Mouse (Mus musculus) forebrain, postnatal 0 days (tissue): ENCODE measurements around the gene Ccdc69. TPM values are rescaled to one million over a fixed set of nuclear protein-coding genes. Genes with fewer than 3 reads are reported as not detected.

Source experiments
- ATAC-seq: fragments of 200-750 bp; cut with Nextera tagmentation; 2 replicates; pipeline ENCODE4 v1.8.0; 2017; ENCODE audit warnings: mild to moderate bottlenecking, moderate library complexity
- DNase-seq: peaks from one replicate; pipeline ENCODE4 v3.0.0-alpha.2; 2015
- H3K27ac ChIP-seq: fragments of 300-500 bp; sonication (generic); 2 replicates; pipeline ENCODE4 v1.5.1; 2014; ENCODE audit warnings: low read depth, mild to moderate bottlenecking, antibody characterized with exemption, low read length, moderate library complexity, mixed read lengths
- H3K27me3 ChIP-seq: fragments of 300-500 bp; sonication (generic); 2 replicates; pipeline ENCODE4 v1.6.1; 2014; ENCODE audit warnings: mild to moderate bottlenecking, low read length, mixed read lengths; ENCODE audit not compliant: insufficient read depth
- H3K36me3 ChIP-seq: fragments of 300-500 bp; sonication (generic); 2 replicates; pipeline ENCODE4 v1.6.1; 2014; ENCODE audit warnings: mild to moderate bottlenecking, moderate library complexity; ENCODE audit not compliant: insufficient read depth
- H3K4me1 ChIP-seq: fragments of 300-500 bp; sonication (generic); 2 replicates; pipeline ENCODE4 v1.6.1; 2014; ENCODE audit warnings: antibody characterized with exemption; ENCODE audit not compliant: insufficient read depth
- H3K4me2 ChIP-seq: fragments of 300-500 bp; sonication (generic); 2 replicates; pipeline ENCODE4 v1.6.1; 2014; ENCODE audit warnings: low read depth, mild to moderate bottlenecking, moderate library complexity
- H3K4me3 ChIP-seq: fragments of 300-500 bp; sonication (generic); 2 replicates; pipeline ENCODE4 v1.5.1; 2014; ENCODE audit warnings: low read depth, low read length, mixed read lengths
- H3K9ac ChIP-seq: fragments of 300-500 bp; sonication (generic); 2 replicates; pipeline ENCODE4 v1.6.1; 2014; ENCODE audit warnings: mild to moderate bottlenecking
- H3K9me3 ChIP-seq: fragments of 300-500 bp; sonication (generic); 2 replicates; pipeline ENCODE4 v1.6.1; 2016; ENCODE audit warnings: low read length
- CTCF ChIP-seq: sonication (generic); IDR thresholded peaks from 2 replicates; pipeline ENCODE4 v1.5.1; 2016; ENCODE audit warnings: antibody characterized with exemption, control low read depth, low read depth
- WGBS: fragments of 180-500 bp; shearing (Covaris S2); extraction: QIAGEN DNeasy Blood & Tissue Kit; methylation state at CpG from one replicate; pipeline ENCODE4 v1.1.7; 2014; 5-methylcytosine and 5-hydroxymethylcytosine counted together
- polyA plus RNA-seq: library from polyadenylated mRNA; unstranded; fragments of >200 nt; fragmentation: Nextera tagmentation; extraction: Ambion mirVana; gene quantifications from 2 replicates; pipeline ENCODE4 v1.2.1, GENCODE M21; 2015
- total RNA-seq: library from RNA; depleted of rRNA; stranded (reverse); fragments of >200 nt; gene quantifications from 2 replicates; pipeline ENCODE4 v1.2.3, GENCODE M21; 2014; rRNA removed

Ccdc69 gene
- total and polyA plus RNA-seq, 2 experiments from 2014 or later, result 0.18 to 0.48 TPM

DNA sequence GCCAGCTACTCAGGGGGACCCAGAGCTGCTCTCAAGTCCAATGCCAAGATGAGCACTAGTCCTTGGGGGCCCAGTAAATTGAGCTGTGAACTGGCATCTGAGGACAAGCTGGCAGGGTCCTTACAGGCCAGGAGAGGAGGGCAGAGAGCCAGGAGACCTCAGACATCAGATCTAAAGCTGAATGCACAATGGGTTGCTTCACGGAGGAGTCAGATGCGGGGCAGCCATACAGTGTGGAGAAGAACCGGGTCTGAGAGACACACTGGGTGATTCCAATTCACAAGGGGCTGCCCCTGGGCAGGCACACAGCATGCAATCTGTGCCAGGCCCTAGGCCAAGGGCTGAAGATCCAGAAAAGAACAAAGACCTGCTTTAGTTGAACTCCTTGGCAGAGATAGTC, 62.7 kb downstream of the Ccdc69 start:
- no peaks in the 10 kb centered on the region for H3K27me3 ChIP-seq
- H3K4me2 ChIP-seq, result no peak overlapping the region
- peak overlapping the region; percentile 67; the same call in 1 of the 2 replicates for H3K27ac ChIP-seq
- H3K9me3 ChIP-seq, result no peaks in the 10 kb centered on the region
- WGBS, result 29% methylated on average over 3 of the region's 3 CpGs
- TF ChIP-seq CTCF, result no peak
- DNase-seq, result peak; percentile 36
- peaks cover 30% of the 10 kb centered on the region for H3K36me3 ChIP-seq
- H3K9ac ChIP-seq, result no peak overlapping the region
- H3K4me1 ChIP-seq, result no peaks in the 10 kb centered on the region
- peak; percentile 59 for ATAC-seq
- no peak overlapping the region for H3K4me3 ChIP-seq

DNA sequence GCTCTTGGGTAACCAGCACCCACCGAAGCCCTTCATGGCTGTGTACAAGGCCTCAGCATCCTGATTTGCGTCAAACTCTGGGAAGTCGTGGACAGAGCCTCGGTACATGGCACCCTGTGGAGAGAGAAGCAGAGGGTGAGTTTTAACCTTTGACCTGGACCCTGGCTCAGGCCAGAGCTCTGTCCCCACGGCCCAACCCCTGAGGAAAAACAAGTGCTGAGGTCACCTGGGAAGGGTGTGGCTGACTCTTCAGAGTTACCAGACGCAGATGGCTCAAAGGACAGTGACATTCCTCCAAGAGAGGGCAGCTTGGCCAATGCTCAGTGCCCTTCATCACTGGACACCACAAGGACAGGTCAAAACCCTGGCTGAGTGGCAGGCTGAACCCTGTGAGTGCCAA, 64.1 kb downstream of the Ccdc69 start:
- no peak for ATAC-seq

DNA sequence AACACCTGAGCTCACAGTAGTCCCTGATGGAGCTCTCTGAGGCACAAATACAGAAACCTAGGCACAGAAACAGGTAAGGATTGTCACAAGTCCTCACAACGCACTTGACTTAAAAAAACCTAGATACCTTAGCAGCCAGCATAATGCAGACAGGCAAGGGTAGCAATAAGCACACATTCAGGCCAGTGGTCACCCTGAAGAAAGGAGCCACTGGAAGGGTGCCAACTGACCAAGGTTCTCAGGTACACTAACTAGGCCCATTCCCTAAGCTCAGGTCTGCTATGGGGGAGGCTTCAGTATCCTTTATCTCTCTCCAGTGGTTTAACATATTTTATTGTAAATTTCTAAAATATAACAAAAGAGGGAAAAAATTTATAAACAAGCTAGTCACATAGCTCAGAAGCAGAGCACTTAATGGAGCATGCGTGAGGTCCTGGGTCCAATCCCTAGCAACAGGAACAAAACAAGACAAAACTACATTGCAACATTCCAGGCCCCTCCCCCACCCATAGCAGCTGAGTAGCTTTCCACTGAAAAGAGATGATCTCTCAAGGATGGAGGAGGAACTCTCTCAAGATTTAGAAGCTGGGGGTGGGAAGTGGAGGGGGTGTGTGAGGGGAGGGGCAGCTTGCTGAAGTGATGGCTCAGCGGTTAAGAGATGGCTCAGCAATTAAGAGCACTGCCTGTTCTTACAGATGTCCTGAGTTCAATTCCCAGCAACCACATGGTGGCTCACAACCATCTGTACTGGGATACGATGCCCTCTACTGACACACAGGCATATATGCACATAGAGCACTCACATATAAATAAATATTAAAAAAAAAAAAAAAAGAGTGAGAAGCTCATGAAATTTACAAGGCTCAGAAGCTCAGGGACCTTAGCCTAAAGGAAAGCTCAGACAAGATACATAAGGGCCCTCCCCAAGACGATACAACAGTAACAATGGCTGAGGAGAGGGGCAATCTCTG, 65.1 kb downstream of the Ccdc69 start:
- H3K4me1 ChIP-seq, result no peaks in the 10 kb centered on the region
- no peak overlapping the region for H3K4me3 ChIP-seq
- no peak overlapping the region for H3K9ac ChIP-seq
- H3K4me2 ChIP-seq, result no peak overlapping the region
- 72% methylated on average over 5 of the region's 5 CpGs for WGBS
- no peak overlapping the region for H3K27ac ChIP-seq
- H3K27me3 ChIP-seq, result no peaks in the 10 kb centered on the region
- ATAC-seq (no peak), DNase-seq (no peak)
- peak; percentile 20; the same call in 1 of the 2 replicates for TF ChIP-seq CTCF
- peaks cover 36% of the 10 kb centered on the region for H3K36me3 ChIP-seq
- H3K9me3 ChIP-seq, result no peaks in the 10 kb centered on the region

More for the DNA sequence above, 64.1 kb downstream of the Ccdc69 start:
- WGBS, result 82% methylated on average over 6 of the region's 6 CpGs
- no peak for TF ChIP-seq CTCF
- Histone ChIP-seq H3K27ac (no peak overlapping the region), H3K27me3 (no peaks in the 10 kb centered on the region), H3K4me3 (no peak overlapping the region), H3K9ac (no peak overlapping the region), H3K36me3 (peaks cover 30% of the 10 kb centered on the region), H3K4me1 (no peaks in the 10 kb centered on the region), H3K4me2 (no peak overlapping the region), H3K9me3 (no peaks in the 10 kb centered on the region)
- no peak for DNase-seq

DNA sequence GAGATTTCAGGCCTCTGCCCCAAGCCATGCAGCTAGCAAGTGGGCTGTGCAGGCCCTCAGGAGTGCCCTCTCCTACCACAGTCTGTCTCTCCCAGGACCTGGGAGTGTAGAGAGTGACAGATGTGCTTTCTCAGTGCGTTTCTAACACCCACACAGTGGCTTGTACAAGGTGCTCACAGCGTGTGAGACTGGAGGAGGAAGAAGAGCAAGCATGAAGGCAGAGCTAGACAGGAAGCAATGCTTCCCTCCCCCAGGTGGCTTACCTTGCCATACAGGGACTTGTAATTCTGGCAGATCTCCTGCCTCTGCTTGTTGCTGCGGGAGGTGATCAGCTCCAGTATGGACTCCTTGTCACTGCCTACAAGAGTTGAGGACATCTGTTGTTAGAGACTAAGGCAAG, 66.5 kb downstream of the Ccdc69 start:
- H3K4me3 ChIP-seq, result no peak overlapping the region
- no peak for TF ChIP-seq CTCF
- peaks cover 50% of the 10 kb centered on the region for H3K36me3 ChIP-seq
- H3K9me3 ChIP-seq, result no peaks in the 10 kb centered on the region
- WGBS, result 86% methylated on average over 3 of the region's 3 CpGs
- no peak for DNase-seq
- H3K27ac ChIP-seq, result no peak overlapping the region
- H3K4me1 ChIP-seq, result no peaks in the 10 kb centered on the region
- no peak overlapping the region for H3K4me2 ChIP-seq
- no peak overlapping the region for H3K9ac ChIP-seq
- ATAC-seq, result no peak
- no peaks in the 10 kb centered on the region for H3K27me3 ChIP-seq

DNA sequence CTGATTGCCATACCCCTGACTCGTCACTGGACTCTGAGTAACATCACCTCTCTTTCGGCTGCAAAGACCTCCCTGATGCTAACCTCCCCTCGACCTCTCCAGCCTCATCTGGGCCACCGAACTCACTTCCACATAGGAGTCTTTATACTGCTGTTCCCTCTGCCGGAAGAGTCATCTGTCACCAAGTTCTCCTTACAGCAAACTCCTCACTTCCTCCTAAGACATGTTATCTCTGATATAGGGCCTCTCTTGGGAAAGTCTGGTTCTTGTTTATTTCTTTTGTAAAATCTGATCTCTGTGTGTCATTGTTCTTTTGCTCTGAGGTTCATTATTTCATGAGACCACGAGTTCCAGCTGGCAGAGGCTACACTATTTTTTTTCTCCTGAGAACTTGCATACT, 69.7 kb downstream of the Ccdc69 start:
- H3K27ac ChIP-seq, result no peak overlapping the region
- H3K9ac ChIP-seq, result no peak overlapping the region
- H3K4me1 ChIP-seq, result no peaks in the 10 kb centered on the region
- H3K27me3 ChIP-seq, result no peaks in the 10 kb centered on the region
- DNase-seq, result no peak
- no peaks in the 10 kb centered on the region for H3K9me3 ChIP-seq
- 83% methylated on average over 6 of the region's 6 CpGs for WGBS
- ATAC-seq, result no peak
- H3K4me2 ChIP-seq, result no peak overlapping the region
- TF ChIP-seq CTCF, result no peak
- H3K36me3 ChIP-seq, result peaks cover 77% of the 10 kb centered on the region
- H3K4me3 ChIP-seq, result no peak overlapping the region

DNA sequence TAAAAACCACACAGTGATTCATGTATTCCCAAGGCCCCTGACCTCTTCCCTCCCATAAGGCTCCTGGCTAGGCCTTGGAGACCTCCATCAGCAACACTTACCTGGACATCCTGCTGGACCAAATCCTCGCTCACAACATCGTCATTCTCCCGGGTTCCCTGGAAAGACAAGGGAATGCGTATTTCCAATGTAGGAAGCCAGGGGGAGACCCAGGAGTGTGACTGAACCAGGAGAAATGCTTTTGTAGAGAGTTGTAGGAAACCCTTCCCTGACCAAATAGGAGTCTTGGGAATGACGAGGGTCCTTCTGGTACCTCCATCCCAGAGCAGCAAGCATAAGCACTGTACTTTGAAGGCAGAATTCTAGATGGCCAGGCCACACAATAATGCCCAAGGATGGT, 72.2 kb downstream of the Ccdc69 start:
- Histone ChIP-seq H3K4me1 (no peaks in the 10 kb centered on the region), H3K4me3 (no peak overlapping the region), H3K27me3 (no peaks in the 10 kb centered on the region), H3K9me3 (no peaks in the 10 kb centered on the region), H3K36me3 (peaks cover 81% of the 10 kb centered on the region), H3K9ac (no peak overlapping the region), H3K27ac (no peak overlapping the region), H3K4me2 (no peak overlapping the region)
- ATAC-seq (no peak), DNase-seq (no peak)
- TF ChIP-seq CTCF, result peak; percentile 51
- WGBS, result 87% methylated on average over 5 of the region's 5 CpGs

DNA sequence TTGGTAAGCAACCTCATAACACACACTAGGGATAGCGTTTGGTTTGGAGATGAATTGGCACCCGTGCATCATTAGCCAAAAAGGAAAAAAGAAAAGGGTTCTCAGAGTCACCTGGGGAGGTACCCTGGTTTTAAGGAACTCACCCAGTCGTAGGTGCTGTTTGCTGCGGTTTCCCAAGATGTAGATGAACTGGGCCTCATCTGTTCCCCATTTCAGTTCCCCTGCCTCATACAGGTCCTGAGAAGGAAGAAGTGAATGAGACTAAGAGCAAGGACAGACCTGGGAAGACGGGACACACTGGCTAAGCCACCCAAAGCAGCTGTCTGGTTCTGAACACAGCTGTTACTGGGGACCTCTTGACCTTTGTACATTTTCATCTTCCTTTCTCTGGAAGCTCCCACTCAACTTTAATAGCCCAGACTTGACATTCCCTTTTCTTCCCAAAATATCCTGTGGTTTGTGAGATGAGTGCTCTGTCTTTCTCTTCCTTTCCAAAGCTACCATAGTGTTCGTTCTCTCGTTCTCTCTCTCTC, 72.9 kb downstream of the Ccdc69 start:
- H3K27me3 ChIP-seq, result no peaks in the 10 kb centered on the region
- H3K9me3 ChIP-seq, result no peaks in the 10 kb centered on the region
- no peak overlapping the region for H3K27ac ChIP-seq
- H3K4me2 ChIP-seq, result no peak overlapping the region
- DNase-seq (no peak), ATAC-seq (no peak)
- peaks cover 78% of the 10 kb centered on the region for H3K36me3 ChIP-seq
- no peak overlapping the region for H3K9ac ChIP-seq
- no peak overlapping the region for H3K4me3 ChIP-seq
- WGBS, result 85% methylated on average over 7 of the region's 7 CpGs
- no peak for TF ChIP-seq CTCF
- H3K4me1 ChIP-seq, result no peaks in the 10 kb centered on the region

Other genes with a start within 250 kb of the Ccdc69 start
- gene Lyrm7, start 217.2 kb downstream of the Ccdc69 start, total RNA-seq, result 4.0 and 7.1 TPM in 2 replicates
- 11.3 and 12.2 TPM in 2 replicates for gene Lyrm7, start 217.2 kb downstream of the Ccdc69 start, polyA plus RNA-seq
- 622 and 776 TPM in 2 replicates for gene Hint1, start 211.7 kb downstream of the Ccdc69 start, total RNA-seq
- gene Hint1, start 211.7 kb downstream of the Ccdc69 start, polyA plus RNA-seq, result 1,041 and 1,347 TPM in 2 replicates
- gene Gpx3, start 175.7 kb downstream of the Ccdc69 start, total RNA-seq, result 7.1 and 16.0 TPM in 2 replicates
- 35.0 and 44.0 TPM in 2 replicates for gene Gpx3, start 175.7 kb downstream of the Ccdc69 start, polyA plus RNA-seq
- gene Tnip1, start 115.2 kb downstream of the Ccdc69 start, total RNA-seq, result 9.8 and 14.9 TPM in 2 replicates
- 13.0 and 16.6 TPM in 2 replicates for gene Tnip1, start 115.2 kb downstream of the Ccdc69 start, polyA plus RNA-seq
- gene Anxa6, start 44.7 kb downstream of the Ccdc69 start, total RNA-seq, result 52.3 and 57.2 TPM in 2 replicates
- 40.5 and 50.2 TPM in 2 replicates for gene Anxa6, start 44.7 kb downstream of the Ccdc69 start, polyA plus RNA-seq
- gene Gm2a, start 20.0 kb upstream of the Ccdc69 start, total RNA-seq, result 19.9 and 20.2 TPM in 2 replicates
- 46.7 and 48.4 TPM in 2 replicates for gene Gm2a, start 20.0 kb upstream of the Ccdc69 start, polyA plus RNA-seq
- gene Slc36a3, start 73.6 kb upstream of the Ccdc69 start, total RNA-seq, result not detected in 2 replicates
- not detected in 2 replicates for gene Slc36a3, start 73.6 kb upstream of the Ccdc69 start, polyA plus RNA-seq
- gene Slc36a2, start 106.9 kb upstream of the Ccdc69 start, total RNA-seq, result 0.69 and 1.4 TPM in 2 replicates
- 0.08 and 0.40 TPM in 2 replicates for gene Slc36a2, start 106.9 kb upstream of the Ccdc69 start, polyA plus RNA-seq
- 14.1 and 19.0 TPM in 2 replicates for gene Slc36a1, start 126.2 kb upstream of the Ccdc69 start, total RNA-seq
- gene Slc36a1, start 126.2 kb upstream of the Ccdc69 start, polyA plus RNA-seq, result 1.0 and 1.5 TPM in 2 replicates